Mouse (Mus musculus): ENCODE results near the gene Sipa1l2. TPM values are rescaled to one million over a fixed set of nuclear protein-coding genes. Genes with fewer than 3 reads are reported as not detected.
A peak's percentile ranks its signal among the peaks of the same experiment; 100 is the strongest.
"Not testable (repeated sequence)": the region's sequence is repeated elsewhere in the genome, so short reads cannot be mapped to it uniquely, and the experiment has no call there.

The Sipa1l2 gene
- total RNA-seq, 2 experiments from 2014 or later = 62.3 to 68.6 TPM

DNA sequence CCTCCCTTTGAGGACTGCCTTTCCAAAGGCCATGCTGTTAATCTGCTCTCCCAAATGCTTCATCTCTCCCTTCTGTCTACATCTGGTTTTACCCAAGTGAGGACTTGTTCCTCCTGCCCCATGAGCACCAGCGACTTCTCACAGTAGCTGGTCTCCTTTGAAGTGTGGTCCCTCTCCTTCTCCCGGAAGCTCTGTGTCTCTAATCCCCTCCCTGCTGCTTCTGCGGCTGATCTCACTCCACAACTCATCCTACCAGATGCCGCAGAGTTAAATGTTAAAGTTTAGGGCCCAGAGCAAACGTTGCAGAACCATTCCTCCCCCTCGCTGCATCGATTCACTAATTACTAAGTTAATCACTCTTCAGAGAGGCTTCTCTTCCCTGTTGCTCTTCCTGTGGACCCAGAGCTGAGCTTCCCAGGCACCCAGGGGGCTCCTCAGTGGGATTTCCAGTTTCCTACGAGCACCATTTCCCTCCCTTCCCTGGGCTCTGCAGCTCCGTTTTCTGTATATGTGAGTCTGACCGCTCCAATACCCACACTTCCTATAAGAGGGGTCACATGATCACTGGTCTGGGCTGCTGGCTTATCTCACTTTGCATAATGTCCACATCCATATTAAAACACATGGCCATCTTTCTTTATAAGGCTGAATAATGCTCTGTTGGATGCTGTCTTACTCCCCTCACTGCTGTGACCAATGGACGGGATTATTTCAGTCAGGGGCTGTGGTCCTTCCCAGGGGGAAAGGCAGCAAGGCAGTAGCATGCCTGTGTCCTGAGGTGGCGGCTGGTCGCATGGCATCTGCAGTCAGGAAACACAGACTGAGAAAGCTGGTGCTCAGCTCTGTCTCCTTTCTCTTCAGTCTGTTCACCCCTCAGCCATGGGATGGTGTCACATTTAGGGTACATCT, 156.4 kb downstream of the Sipa1l2 start:
- no peak for DNase-seq (ENCODE audit: low spot score in 2 of 2)

GRCm38 (mm10) chr8:125410646-125411045, 159.0 kb downstream of the Sipa1l2 start:
- no peak for DNase-seq (ENCODE audit: low spot score in 2 of 2)

DNA sequence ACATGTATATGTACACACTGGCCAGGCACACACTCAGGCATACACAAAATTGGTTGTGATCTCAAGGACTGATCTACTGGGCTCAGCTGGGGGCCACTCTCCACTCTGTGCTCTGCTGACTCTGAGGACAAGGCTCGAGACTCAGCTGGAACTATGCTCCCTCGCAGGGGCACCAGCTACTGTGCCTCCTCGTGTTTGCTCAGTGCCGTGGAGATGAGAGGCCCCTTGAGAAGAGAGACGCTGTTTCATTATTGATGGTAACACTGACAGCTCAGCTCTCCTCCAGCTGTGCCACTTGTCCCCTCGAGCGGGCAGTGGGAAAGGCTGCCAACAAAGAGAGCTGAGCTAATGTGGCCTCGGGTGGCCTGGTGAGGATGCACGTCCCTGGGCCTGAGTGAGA, 161.9 kb downstream of the Sipa1l2 start:
- no peak for DNase-seq (ENCODE audit: low spot score in 2 of 2)

- no peak for DNase-seq (ENCODE audit: low spot score in 2 of 2)
These were observed 163.2 kb downstream of the Sipa1l2 start for GRCm38 (mm10) chr8:125406453-125406852.

GRCm38 (mm10) chr8:125401350-125401749, 168.3 kb downstream of the Sipa1l2 start:
- DNase-seq (ENCODE audit: low spot score in 2 of 2) = no peak

- DNase-seq (ENCODE audit: low spot score in 2 of 2) = no peak
These were observed 171.6 kb downstream of the Sipa1l2 start for GRCm38 (mm10) chr8:125397981-125398380.

DNA sequence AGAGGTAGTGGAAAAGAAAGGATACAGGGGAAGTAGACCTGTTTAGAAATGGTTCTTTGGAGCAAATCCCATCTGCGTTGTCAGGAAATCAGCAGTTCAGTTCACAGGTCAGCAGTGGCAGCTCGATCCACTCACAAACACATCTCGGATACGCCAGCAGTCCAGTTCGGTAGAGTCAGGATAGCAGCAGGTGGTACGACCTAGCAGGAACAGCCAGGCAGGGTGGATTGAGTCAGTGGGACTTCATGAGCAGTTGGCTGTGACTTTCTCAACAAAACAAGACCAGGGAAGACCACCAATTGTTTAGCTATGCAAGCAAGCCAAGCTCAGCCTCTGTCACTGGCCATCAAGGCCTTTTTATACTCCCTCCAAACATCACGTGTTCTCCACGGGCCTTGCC, 173.9 kb downstream of the Sipa1l2 start:
- DNase-seq (ENCODE audit: low spot score in 2 of 2) = not testable (repeated sequence)

- no peak for DNase-seq (ENCODE audit: low spot score in 2 of 2)
These were observed 174.6 kb downstream of the Sipa1l2 start for GRCm38 (mm10) chr8:125395032-125395431.

- DNase-seq (ENCODE audit: low spot score in 2 of 2) = no peak
These were observed 177.9 kb downstream of the Sipa1l2 start for GRCm38 (mm10) chr8:125391685-125392084.

DNA sequence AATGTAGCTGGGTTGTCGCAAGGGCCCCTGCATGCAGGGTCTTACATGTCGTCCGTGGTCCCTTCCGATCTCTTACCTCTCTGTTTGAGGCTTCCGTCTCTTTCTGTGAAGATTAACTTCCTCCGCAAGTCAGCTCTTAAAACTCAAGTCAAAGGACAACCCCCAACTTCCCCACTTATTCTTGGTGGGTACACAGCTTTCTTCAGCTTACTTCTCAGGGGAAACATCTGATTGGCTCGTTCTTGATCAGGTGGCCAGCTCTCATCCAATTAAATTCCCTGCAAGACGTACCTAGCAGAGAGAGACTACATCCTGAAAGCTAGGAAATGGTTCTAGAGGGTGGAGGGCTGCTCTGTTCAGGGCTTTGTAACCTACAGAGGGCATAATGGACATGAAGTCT, 178.3 kb downstream of the Sipa1l2 start:
- DNase-seq (ENCODE audit: low spot score in 2 of 2) = no peak

DNA sequence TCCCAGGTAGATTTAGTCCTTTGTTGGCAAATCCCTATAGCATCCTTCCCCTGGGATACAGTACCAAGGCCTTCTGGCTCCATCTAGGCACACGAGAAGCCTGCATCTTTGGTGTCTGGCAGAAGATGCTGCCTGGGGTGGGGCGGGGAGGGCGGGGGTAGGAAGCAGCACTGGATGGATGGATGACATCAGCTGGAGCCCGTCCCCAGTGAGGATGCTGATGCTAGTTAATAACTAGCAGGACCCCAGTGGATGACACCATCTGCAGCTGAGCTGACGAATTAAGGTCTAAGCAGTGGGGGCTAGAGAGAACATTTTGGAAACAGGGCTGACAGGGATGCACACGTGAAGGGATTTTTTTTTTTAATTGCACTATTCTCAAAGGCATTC, 179.1 kb downstream of the Sipa1l2 start:
- no peak for DNase-seq (ENCODE audit: low spot score in 2 of 2)

DNA sequence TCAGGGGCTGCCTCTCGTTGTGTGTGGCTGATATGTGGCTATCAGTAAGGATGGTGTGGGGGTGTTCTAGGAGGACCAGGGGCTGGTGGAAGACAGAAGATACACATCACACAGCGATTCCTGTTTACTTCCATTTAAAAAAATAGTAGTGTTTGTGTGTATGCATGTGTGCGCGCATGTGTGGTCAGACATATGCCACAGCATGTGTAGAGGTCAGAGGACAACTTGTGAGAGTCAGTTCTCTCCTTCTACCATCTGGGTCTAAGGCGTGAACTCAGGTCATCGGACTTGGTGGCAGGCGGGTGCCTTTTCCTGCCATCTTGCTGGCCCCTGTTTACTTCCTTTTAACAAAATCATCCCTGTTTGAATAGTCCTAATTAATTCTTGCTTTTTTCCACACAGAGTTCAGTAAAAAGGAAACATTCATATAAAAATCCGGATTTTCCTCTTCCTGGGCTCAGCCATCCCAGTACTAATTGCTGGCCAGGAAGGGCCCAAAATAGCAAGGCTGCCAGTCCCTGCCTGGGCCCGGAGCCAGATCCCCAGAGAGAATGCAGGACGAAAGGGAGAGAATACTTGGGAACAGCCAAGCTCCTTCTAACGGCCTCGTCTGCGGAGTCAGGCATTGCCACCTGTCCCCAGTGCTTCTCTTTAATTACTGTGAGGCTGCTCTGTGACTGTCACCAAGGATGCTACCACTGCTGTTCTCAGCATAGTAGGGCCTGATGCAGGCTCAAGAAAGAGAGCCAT, 179.7 kb downstream of the Sipa1l2 start:
- peak; percentile 78 to 83 for DNase-seq (ENCODE audit: low spot score in 2 of 2)

DNA sequence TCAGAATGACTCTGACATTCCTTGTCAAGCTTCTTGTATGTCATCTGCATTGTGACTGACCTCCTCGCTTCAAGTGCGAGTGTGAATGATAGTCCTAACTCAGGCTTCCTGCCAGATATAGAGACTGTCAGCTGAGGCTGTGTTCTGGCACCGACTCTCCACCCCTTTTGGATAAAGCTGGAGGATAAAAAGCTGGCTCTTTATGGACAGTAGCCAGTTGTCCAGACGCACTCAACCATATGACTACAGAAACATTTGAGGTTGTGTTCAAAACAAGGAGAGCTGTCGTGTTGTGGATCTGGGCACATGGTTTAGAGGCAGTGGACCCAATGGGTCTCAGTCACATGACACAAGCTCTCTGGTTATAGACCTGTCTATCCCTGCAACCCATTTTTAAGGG, 180.3 kb downstream of the Sipa1l2 start:
- peak in 1 of 2 experiments; percentile 41 for DNase-seq (ENCODE audit: low spot score in 2 of 2)

DNA sequence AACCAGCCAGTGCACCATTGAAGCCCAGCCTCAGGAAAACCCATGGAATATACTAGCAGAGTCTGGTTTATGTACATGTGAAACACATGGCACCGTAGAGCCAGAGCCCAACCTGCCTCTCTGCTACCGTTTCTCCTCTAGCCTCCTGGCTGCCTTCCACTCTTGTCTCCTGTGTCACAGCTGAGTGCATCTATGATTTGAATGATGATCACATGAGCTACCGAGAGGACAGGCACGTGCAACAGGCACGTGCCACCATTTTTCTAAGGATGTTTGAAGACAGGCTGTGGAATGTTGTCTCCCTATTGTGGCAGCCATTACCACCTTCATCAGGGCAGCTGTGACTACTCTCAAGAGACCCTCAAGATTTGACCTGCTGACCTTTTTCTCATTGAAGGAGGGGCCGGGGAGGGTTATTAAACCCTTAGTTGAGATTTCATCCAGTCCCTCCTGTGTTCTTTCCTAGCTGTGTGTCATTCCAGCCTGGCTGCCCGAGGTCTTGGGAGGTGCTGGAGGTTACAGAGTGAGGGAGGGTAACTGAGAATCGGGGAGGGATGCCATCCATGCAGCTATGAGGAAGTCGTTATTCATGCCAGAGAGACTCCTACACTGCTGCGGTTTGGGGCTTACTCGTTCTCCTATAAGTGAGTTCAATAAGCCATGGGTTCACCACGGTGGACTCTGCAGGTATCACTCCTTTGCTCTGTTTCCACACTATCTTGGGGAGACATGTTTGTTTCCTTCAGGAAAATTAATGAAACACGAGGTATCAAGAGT, 181.0 kb downstream of the Sipa1l2 start:
- DNase-seq (ENCODE audit: low spot score in 2 of 2) = no peak

GRCm38 (mm10) chr8:125385519-125386150, 184.0 kb downstream of the Sipa1l2 start:
- DNase-seq (ENCODE audit: low spot score in 2 of 2) = peak; percentile 89 to 92

DNA sequence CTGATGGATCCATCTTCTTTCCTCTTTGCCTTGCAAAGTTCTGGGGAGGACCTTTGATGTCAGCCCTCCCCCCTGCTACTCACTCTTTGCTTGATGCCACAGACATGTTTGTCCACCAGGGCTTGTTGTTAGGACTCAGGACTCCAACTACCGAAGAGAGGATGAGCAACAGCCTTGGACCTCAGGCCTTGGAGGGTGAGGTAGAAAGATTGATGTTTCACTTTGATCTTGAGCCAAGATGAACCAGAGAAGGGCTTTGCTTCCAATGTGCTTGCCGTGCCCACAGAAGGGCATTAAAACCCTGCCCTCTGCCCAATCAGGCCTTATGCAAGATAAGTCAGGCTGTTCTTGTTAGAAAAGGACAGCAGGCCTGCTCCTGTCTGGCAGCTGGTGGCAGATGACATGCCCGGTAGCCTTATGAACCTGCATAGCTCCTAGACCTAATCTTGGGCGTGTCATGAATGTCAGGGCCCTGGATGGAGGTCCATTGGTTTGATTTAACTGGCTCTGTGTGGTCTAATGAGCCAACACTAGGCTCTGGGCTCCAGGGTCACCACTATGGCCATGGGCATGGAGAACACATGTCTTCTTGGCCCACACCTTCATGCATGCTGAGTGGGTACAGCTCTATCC, 184.9 kb downstream of the Sipa1l2 start:
- no peak for DNase-seq (ENCODE audit: low spot score in 2 of 2)

GRCm38 (mm10) chr8:125381674-125382073, 187.9 kb downstream of the Sipa1l2 start:
- no peak for DNase-seq (ENCODE audit: low spot score in 2 of 2)

DNA sequence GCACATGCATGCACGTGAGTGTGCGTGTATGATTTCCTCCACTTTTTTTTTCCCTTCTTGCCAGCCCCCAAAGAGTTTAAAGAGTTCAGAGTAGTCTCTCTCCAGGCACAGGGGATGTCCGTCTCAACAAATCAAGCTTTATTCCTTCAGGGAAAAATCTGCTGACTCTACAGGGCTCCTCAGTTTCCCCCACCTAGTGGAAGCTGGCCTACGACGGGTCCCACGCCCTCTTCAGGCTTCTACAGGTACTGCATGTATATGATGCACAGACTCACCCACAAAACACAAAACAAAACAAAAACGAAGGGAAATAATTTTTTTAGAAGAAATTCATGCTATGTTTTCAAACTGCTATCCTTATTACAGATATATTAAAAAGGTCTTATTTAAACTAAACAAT, 189.7 kb downstream of the Sipa1l2 start:
- DNase-seq (ENCODE audit: low spot score in 2 of 2) = no peak

DNA sequence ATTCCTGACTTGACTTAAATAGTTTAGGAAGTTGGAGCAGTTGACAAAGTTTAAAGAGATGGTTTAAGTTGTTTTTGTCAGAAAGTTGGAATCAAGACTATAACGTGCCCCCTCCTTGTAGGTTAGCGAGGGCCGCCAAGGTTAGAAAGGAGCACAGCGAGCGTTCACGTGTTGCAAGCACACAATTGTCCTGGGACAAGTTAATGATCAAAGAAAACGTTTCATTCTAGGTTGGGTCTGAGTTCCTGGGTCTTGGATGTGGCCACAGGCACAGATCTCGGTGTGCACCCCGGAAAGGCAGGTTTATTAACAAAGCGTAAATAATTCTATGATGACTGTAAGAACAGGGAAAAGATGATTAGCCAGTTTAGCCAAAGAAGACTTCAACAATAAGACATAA, 190.5 kb downstream of the Sipa1l2 start:
- no peak for DNase-seq (ENCODE audit: low spot score in 2 of 2)

- no peak for DNase-seq (ENCODE audit: low spot score in 2 of 2)
These were observed 191.9 kb downstream of the Sipa1l2 start for GRCm38 (mm10) chr8:125377704-125378103.

GRCm38 (mm10) chr8:125376448-125376845, 193.2 kb downstream of the Sipa1l2 start:
- no peak for DNase-seq (ENCODE audit: low spot score in 2 of 2)
